Mouse (Mus musculus) activated CD4-positive, CD25-positive, alpha-beta regulatory T cell, adult 4 months (primary cell): Measurements from ENCODE around the gene Ptprn2. TPM values are rescaled to one million over a fixed set of nuclear protein-coding genes. Genes with fewer than 3 reads are reported as not detected.
"Not testable (repeated sequence)": the region's sequence is repeated elsewhere in the genome, so short reads cannot be mapped to it uniquely, and the experiment has no call there.

Experiments used
- ATAC-seq: one replicate; pipeline ENCODE4 v1.8.0; 2017
- polyA plus RNA-seq, 2 experiments: library from polyadenylated mRNA; unstranded; fragments of 100-300 nt; shearing (Covaris generic); gene quantifications; one replicate each; pipeline ENCODE4 v1.2.1; 2017

Ptprn2 gene
- polyA plus RNA-seq, result not detected

DNA sequence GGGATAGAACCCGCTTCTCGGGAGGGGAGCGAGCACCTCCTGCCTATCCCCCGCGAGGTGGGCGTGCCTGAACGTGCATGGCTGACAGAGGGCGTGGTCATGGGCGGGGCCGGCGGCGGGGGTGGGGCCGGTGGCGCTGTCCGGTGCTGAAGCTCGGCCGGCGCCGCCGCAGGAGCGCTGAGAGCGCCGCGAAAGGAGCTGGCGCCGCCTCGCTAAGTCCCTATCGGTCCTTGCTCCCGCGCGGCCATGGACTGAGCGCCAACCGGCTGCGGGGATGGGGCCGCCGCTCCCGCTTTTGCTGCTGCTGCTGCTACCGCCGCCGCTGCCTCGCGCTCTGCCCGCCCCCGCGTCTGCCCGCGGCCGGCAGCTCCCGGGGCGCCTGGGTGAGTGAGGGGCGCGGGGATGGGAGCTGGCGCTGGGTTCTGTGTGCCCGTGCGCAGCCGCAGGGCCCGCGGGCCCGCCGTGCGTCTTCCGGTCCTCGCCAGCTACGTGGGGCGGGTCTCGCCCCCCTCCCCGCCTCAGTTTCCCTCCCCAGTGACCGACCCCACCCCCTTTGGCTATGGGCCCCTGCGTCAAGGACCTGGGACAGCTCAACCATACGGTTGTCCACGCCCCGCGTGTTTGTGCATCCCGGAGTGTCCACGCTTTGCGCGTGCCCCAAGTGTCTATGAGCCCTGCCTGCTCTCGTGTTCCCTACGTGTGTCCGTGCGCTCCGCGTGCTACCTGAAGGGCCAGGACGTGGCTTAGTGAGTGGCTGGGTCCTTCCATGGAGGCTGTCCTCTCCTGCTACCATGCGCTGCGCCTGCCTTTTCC, at the start of gene Ptprn2:
Gene Ptprn2, plus strand, starts transcription at position 130 of the 813 bp plus-strand sequence.
- ATAC-seq, result no peak

- ATAC-seq, result no peak
Measured at GRCm38 (mm10) chr12:116436125-116436524, 49.4 kb upstream of the Ptprn2 start.

GRCm38 (mm10) chr12:116438591-116438990, 46.9 kb upstream of the Ptprn2 start:
- no peak for ATAC-seq

DNA sequence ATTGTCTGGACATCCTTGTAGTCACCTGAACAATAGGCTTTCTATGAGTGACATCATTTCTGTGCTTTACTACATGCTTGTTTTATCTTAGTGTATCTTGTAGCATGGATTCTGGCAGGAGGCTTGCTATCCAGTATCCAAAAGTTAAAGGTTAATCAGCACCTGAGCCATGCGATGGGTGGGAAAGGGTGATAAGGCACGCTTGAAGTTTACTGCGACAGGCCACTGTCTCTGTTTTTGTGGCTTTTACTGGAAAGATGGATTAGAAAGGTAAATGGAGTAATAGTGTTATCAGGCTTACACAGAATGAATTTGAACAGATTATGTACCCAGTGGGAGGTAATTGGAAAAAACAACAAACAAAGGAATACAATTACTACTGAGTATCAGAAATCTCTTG, 43.3 kb upstream of the Ptprn2 start:
- no peak for ATAC-seq

GRCm38 (mm10) chr12:116449536-116449935, 36.0 kb upstream of the Ptprn2 start:
- no peak for ATAC-seq

DNA sequence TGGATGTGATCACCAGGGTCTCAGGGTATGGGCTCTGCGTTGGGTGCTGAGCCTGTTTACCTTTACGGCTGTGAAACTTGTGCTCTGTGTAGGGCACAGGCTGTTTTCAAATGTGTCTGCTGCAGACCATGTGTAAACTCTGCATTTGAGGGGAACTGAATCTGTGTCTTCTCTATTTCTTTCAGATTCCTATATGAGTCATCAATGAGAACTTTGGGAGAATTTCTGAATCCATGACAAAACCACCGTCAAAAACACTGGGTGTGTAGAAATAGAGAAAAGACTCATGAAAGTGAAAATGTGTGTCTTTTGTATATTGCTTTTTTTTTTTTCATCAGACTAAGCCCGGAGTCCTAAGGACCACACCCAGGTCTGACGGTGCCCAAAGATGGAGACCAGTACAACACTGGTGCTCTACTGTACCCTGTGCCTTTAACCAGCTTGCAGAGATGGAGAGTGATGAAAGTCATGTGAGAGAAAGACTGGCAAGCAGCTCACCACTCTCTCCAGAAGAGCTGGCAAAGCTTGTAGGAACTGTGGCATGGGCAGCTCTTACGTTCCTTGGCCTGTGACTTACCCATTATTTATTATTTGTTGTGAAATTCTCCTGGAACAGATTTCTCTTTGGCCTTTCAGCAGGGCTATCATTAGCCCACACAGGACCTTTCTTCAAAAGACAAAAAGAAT, 25.0 kb upstream of the Ptprn2 start:
- no peak for ATAC-seq

DNA sequence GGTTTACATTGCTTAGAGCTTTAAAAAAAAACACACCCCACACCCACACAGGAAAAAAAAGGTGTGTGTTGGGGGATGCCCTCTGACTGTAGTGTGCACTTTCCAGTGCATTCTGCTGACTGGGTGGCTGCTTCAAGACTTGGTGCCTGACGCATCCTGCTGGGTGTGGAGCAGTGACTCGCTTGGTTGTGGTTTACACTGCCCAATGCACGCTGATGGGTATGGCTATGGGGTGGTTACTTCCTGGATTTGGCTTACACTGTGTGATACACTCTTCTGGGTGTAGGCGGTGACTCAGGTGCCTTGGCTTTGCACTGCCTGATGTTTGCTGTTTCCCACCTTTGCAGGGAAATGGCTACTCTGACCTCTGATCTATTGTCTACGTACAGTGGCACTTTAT, 18.5 kb upstream of the Ptprn2 start:
- peak; percentile 98 for ATAC-seq

- no peak for ATAC-seq
Measured at GRCm38 (mm10) chr12:116468348-116468747, 17.2 kb upstream of the Ptprn2 start.

DNA sequence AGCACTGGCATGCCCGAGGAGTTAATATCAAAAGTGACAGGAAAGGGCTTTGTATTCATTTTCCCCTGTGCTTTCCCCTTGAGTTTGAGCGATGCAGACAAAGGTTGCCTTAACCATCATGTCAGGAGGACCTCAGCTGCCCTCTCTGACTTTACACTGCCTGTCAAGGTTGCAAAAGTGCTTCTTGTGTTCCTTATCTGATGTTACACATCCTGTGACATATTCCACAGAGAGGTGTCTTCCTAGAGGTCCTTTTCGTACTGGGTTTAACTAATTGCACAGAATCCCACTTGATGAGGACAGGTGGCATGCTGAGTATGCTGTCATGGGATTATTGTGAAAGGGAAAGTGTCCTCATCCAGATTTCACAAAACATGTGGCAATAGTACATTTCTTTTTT, 16.4 kb upstream of the Ptprn2 start:
- ATAC-seq, result no peak

- ATAC-seq, result no peak
Measured at GRCm38 (mm10) chr12:116473264-116473663, 12.3 kb upstream of the Ptprn2 start.

DNA sequence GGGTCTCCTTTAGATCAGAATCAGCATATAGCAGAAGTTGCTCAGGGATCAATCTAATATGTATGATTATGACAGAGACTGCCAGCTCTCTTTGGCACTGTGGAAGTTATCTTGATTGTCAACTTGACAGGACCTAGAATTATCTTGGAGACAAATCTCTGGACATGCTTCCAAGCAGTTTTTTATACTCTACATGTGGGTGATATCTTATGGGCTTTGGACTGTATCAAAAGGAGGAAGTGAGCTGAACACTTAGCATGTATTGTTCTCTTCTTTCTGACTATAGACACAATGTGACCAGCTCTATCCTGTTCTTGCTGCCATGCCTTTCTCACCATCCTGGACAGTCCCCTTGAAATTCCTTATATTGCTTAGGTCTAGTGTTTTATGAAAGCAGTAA, 11.8 kb upstream of the Ptprn2 start:
- ATAC-seq, result no peak

DNA sequence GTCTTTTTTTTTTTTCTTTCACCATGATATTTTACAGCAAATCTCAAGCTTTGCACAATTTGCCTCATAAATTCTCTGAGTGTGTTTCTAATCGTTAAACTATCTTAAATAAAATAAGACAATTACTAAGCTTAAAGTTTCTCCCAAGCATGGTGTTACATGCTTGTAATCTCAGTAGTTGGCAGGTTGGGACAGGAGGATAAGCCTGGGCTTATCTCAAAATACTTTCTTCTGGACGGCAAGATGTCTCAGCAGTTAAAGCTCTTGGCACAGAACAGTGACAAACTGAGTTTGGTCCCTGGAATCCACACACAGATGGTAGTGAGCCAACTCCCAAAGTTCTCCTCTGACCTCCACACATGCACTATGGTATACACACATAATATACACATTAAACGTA, 10.8 kb upstream of the Ptprn2 start:
- no peak for ATAC-seq

- ATAC-seq, result no peak
Measured at GRCm38 (mm10) chr12:116478771-116479170, 6.7 kb upstream of the Ptprn2 start.

GRCm38 (mm10) chr12:116481921-116482320, 3.6 kb upstream of the Ptprn2 start:
- no peak for ATAC-seq

DNA sequence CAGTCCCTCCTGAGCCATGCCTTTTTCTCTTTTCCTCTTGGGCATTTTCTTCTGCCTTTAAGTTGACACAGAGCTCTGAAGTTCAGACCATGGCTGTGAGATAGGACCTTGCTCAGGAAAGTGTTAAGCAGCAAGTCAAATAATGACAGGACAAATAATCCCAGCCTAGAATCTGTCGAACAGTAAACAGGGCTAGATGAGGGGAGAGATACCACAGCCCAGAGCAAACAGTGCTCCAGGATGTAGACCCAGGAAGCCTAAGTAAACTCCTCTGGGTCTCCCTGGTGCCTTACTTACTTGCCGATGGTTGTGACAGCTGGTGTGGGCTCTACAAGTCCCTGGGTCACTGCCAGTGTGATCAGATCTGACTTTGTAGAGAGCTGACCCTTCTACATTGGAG, 1.9 kb upstream of the Ptprn2 start:
- no peak for ATAC-seq

- no peak for ATAC-seq
Measured at GRCm38 (mm10) chr12:116484991-116485390, 529 bp upstream of the Ptprn2 start.

DNA sequence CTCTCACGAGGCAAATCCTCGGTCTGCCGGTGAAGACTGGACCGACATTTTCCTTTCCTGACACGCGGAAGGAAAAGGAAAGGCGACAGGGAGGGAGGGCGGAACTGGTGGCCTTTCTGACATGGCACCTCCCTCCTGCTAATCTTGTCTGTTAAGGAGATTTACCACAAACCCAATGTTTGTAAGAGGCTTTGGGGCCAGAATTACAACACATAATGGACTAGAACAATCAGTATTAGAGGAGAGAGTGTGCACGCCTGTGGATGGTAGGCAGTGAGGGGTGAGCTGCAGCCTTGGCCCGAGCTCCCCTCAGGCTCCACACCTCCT, 847 bp downstream of the Ptprn2 start:
- ATAC-seq, result no peak

DNA sequence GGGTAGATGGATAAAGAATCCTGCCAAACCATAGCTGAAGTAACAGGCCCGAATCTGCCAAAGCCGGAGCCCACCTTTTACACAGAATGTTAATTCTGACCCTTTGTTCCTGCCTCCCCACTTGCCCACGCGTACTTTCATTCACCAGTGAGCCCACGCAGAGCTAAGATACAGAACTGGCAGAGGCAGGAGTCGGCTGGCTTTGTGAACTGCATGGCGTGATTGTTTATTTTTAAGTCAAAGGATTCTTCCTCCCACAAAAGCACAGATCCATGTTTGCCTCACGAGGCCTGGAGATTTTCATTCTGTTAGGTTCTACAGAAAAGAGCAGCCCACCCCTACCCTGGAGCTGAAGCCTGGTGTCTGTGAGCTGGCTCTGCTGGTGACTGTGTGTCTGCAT, 3.3 kb downstream of the Ptprn2 start:
- ATAC-seq, result no peak

DNA sequence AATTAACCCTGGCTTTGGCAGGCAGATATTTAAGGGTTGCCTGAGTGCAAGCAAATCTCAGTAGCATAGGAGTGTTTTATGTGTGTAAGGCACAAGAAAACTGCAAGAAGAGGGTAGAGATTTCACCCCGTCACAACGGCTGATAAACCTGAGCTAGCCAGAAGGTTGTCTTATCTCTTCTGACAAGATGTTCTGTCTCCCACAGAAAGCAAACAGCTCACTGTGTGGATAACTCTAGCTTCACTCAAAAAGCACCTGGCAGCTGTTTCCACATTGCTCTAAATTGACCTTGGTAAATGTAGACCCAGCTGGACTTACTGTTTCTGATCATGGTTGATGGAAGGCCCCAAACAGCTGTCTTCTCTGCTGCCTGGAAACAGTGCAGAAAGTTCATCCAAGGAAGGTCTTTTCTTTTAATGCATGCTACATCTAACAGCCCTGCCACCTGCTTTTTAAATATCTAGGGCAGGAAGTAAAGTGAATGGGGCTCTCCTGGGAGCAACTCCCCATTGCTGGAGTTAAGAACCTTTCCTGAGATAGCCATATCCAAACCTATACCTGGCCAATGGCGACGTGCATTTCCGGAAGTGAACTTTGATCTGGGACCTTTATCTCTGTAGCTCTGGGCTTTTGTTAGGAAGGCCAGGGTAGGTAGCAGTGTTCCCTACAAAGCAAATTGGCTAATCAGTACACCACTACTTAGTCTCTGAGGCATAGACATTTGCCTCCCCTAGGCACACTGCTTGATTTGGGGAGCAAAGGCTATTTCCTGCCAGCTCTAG, 5.2 kb downstream of the Ptprn2 start:
- ATAC-seq, result no peak

DNA sequence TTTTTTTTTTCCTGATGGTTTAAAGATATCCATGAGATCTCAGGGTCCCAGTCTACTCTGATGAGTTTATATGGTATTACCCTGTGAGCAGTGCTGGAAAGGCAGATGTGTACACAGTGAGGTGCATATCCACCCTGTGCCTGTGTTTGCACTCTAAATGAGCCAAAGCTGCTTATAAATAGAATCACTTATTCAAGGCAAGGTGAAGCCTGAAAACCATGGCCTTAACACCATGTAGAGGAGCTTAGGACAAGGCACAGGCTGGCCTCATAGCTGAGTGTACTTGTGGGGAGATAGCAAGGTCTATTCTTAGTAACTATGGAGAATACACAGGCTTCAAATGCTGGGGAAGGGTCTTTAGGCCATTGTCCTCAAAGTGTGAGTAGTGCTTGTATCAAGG, 13.1 kb downstream of the Ptprn2 start:
- ATAC-seq, result no peak

GRCm38 (mm10) chr12:116500652-116501051, 15.1 kb downstream of the Ptprn2 start:
- no peak for ATAC-seq

DNA sequence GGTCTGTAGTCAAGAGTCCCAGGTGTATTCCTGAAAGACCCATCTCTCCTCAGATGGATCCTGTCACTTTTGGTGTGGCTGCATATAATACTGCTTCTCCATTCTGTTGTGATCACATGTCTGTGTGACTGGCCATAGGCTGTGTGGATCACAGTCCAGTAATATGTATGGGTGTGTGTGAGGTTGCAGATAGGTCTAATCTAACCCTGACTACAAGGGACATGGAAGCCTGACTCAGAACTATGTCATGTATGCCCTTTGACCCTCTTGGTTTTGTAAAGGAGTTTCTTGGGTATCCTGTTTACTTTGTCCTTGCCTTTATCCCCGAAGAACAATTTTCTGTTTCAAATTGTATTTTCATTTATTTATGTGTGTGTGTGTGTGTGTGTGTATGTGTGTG, 27.0 kb downstream of the Ptprn2 start:
- no peak for ATAC-seq

DNA sequence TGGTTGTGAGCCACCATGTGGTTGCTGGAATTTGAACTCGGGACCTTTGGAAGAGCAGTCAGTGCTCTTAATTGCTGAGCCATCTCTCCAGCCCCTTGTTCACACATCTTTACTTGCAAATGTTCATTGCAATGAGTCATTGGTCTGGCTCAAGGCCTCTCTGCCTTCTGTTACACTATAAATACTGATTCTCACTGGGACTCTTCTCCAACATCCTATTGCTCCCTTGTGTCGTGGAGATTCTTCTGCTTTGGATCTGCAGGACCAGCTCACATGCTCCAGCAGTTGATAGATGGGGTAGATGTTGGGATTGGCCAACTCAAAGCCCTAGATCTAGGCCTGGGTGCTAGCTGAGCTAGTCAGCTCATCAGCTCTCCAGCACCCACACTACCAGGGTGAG, 28.3 kb downstream of the Ptprn2 start:
- ATAC-seq, result not testable (repeated sequence)

GRCm38 (mm10) chr12:116515824-116516223, 30.3 kb downstream of the Ptprn2 start:
- ATAC-seq, result no peak
